Mouse (Mus musculus) heart, postnatal 36 days (tissue): Measurements from ENCODE around the gene Ago3. TPM values are rescaled to one million over a fixed set of nuclear protein-coding genes. Genes with fewer than 3 reads are reported as not detected.

Experiments used
- DNase-seq, 2 experiments: peaks; one replicate each; pipeline ENCODE4 v3.0.0; 2021 to 2022
- intact Hi-C: fragments of 180-260 bp; cut with DNase I; formaldehyde crosslinking; loops from one replicate; pipeline ENCODE4 v1.15.1; 2025
- total RNA-seq, 2 experiments: library from RNA; stranded (reverse); gene quantifications; 2 replicates each; pipeline ENCODE4 v1.2.3; 2021

Gene Ago3
- total RNA-seq = 10 to 100 TPM in 1 of 2 experiments, 1 to 10 TPM in 1; 9.0 to 11.7 TPM

- intact Hi-C loops = loop anchor here (2.0 kb wide), 1 partner anchor 39 kb away; the partner anchor contains the start of gene Ago1
- peak; percentile 97 for DNase-seq
Measured at GRCm38 (mm10) chr4:126429347-126430079, at the start of gene Ago3. Ago3 (minus strand) TSS chr4:126429556.

GRCm38 (mm10) chr4:126473031-126473430 lies 43.7 kb upstream of the Ago3 start:
- intact Hi-C loops = no loop called here
- DNase-seq = no peak

- intact Hi-C loops = loop anchor here (2.0 to 10.0 kb wide), 3 partner anchors 41 to 495 kb away; partner anchors contain the start of genes Adprhl2, Ago3 and Zmym4
- DNase-seq = no peak
Measured at GRCm38 (mm10) chr4:126469334-126469733, 40.0 kb upstream of the Ago3 start.

GRCm38 (mm10) chr4:126468925-126469324 lies 39.6 kb upstream of the Ago3 start:
- no peak for DNase-seq
- intact Hi-C loops = loop anchor here (2.0 to 10.0 kb wide), 3 partner anchors 40 to 496 kb away; partner anchors contain the start of genes Adprhl2, Ago3 and Zmym4

- intact Hi-C loops = loop anchor here (2.0 to 10.0 kb wide), 3 partner anchors 40 to 496 kb away; partner anchors contain the start of genes Adprhl2, Ago3 and Zmym4
- peak; percentile 96 to 97 for DNase-seq
Measured at GRCm38 (mm10) chr4:126468285-126468901, 39.0 kb upstream of the Ago3 start, which contains the start of gene Ago1. Ago1 (minus strand) TSS chr4:126468583.

GRCm38 (mm10) chr4:126467721-126468284 lies 38.4 kb upstream of the Ago3 start:
- peak; percentile 35 for DNase-seq
- intact Hi-C loops = loop anchor here (2.0 to 10.0 kb wide), 3 partner anchors 39 to 497 kb away; partner anchors contain the start of genes Adprhl2, Ago3 and Zmym4

- intact Hi-C loops = loop anchor here (5.0 to 10.0 kb wide), 2 partner anchors 144 to 498 kb away; partner anchors contain the start of genes Adprhl2 and Zmym4
- no peak for DNase-seq
Measured at GRCm38 (mm10) chr4:126466251-126466750, 36.9 kb upstream of the Ago3 start.

GRCm38 (mm10) chr4:126465843-126466242 lies 36.5 kb upstream of the Ago3 start:
- DNase-seq = no peak

GRCm38 (mm10) chr4:126464892-126465235 lies 35.5 kb upstream of the Ago3 start:
- intact Hi-C loops = loop anchor here (5.0 to 10.0 kb wide), 2 partner anchors 143 to 500 kb away; partner anchors contain the start of genes Adprhl2 and Zmym4
- DNase-seq = no peak

More at GRCm38 (mm10) chr4:126465843-126466242, 36.5 kb upstream of the Ago3 start:
- intact Hi-C loops = loop anchor here (5.0 to 10.0 kb wide), 2 partner anchors 144 to 499 kb away; partner anchors contain the start of genes Adprhl2 and Zmym4

GRCm38 (mm10) chr4:126464189-126464891 lies 35.0 kb upstream of the Ago3 start:
- DNase-seq = no peak
- intact Hi-C loops = loop anchor here (10.0 kb wide), 1 partner anchor 500 kb away; the partner anchor contains the start of gene Zmym4

- intact Hi-C loops = no loop called here
- DNase-seq = no peak
Measured at GRCm38 (mm10) chr4:126455441-126455840, 26.1 kb upstream of the Ago3 start.

GRCm38 (mm10) chr4:126454547-126455254 lies 25.3 kb upstream of the Ago3 start:
- intact Hi-C loops = no loop called here
- DNase-seq = no peak

GRCm38 (mm10) chr4:126450268-126450667 lies 20.9 kb upstream of the Ago3 start:
- no peak for DNase-seq
- intact Hi-C loops = no loop called here

- no peak for DNase-seq
- intact Hi-C loops = no loop called here
Measured at GRCm38 (mm10) chr4:126447126-126447525, 17.8 kb upstream of the Ago3 start.

GRCm38 (mm10) chr4:126444528-126444927 lies 15.2 kb upstream of the Ago3 start:
- intact Hi-C loops = no loop called here
- DNase-seq = no peak

- no peak for DNase-seq
- intact Hi-C loops = no loop called here
Measured at GRCm38 (mm10) chr4:126438261-126438660, 8.9 kb upstream of the Ago3 start.

- intact Hi-C loops = no loop called here
Measured at GRCm38 (mm10) chr4:126436268-126436667, 6.9 kb upstream of the Ago3 start.

GRCm38 (mm10) chr4:126434094-126434493 lies 4.7 kb upstream of the Ago3 start:
- DNase-seq = no peak
- intact Hi-C loops = no loop called here

More at GRCm38 (mm10) chr4:126436268-126436667, 6.9 kb upstream of the Ago3 start:
- DNase-seq = no peak

GRCm38 (mm10) chr4:126433175-126433574 lies 3.8 kb upstream of the Ago3 start:
- peak in 1 of 2 experiments; percentile 10 for DNase-seq
- intact Hi-C loops = no loop called here
